Mouse (Mus musculus) retina, adult 2 months (tissue): ENCODE measurements around the gene Reck.
A peak's percentile ranks its signal among the peaks of the same experiment; 100 is the strongest.

Experiments
- DNase-seq: peaks from one replicate; pipeline ENCODE4 v3.0.0-alpha.2; 2012; ENCODE audit warnings: low read depth, low spot score

Gene Reck

GRCm38 (mm10) chr4:43969373-43969772 lies 94.0 kb downstream of the Reck start:
- DNase-seq = no peak

GRCm38 (mm10) chr4:43970393-43971330 lies 95.3 kb downstream of the Reck start:
- DNase-seq = no peak

DNA sequence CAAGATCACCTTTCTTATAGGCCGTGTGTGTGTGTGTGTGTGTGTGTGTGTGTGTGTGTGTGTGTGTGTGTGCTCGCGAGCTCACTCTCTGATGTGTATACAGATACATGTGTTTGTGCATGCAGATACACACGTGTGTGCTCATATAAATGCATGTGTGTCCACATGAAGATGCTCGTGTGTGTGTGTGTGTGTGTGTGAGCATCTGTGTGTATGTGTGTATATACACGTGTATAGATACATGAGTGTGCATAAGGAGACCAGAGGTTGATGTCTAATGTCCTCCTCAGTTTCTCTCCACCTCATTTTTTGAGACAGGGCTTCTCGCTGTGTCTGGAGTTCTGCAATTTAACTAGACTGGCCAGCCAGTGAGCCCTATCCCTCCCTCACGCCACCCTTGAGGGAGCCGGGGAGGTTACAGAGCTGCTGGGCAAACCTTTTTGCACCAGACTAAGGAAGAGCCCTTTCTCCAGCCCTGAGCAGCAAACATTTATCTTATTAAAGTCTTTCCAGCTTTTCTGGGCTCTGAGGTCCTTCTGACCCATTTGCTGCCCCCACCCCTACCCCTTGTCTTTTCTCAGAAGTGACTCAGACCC lies 96.3 kb downstream of the Reck start:
- no peak for DNase-seq

DNA sequence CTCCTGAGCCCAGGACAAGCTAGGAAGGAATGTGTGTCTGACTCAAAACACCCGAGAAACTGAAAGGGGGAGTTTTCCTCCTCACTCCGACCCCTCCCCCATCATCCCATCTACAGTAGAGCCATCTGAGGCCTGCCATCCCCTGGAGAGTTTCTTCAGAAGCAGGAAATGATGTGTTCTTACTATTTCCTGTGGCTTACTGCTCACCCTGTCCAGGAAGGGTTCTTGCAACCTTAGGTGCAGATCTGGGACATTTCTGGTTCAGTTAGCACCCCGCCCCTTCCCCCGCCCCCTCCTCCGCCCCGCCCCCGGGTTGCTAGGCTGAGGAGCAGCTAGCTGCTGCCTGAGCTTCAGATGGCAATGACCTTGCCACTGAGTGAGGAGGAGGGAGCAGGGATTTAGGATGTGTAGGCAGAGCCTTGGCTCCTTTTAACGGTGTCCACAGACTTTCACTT lies 96.8 kb downstream of the Reck start:
- no peak for DNase-seq

DNA sequence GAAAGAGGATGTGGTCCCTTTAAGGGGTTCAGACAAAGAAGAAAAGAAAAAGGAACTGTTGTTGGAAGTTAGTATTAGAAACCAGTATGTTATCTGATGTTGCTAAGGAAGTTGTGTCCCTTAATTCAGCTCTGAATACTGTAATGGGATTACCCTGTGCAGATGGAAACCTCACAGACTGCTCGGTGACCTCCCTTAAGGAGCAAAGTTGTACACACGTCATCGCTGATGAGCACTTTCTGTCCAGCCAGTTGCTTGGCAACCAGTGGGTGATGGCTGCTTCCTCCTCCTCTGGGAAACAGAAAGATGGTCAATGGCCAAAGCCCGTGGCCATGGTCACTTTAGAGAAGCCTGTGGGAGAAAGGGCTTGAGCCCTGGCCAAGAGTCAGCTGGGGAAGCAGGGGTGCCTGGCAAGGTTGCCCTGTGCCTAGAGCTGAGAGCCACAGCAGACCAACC lies 98.2 kb downstream of the Reck start:
- DNase-seq = no peak

- no peak for DNase-seq
Observed at GRCm38 (mm10) chr4:43974914-43975616, 99.7 kb downstream of the Reck start.

GRCm38 (mm10) chr4:43976223-43976740 lies 101.0 kb downstream of the Reck start:
- DNase-seq = no peak

- DNase-seq = no peak
Observed at GRCm38 (mm10) chr4:43978521-43979443, 103.5 kb downstream of the Reck start.

GRCm38 (mm10) chr4:43979746-43980145 lies 104.4 kb downstream of the Reck start:
- no peak for DNase-seq

- no peak for DNase-seq
Observed at GRCm38 (mm10) chr4:43980236-43980635, 104.9 kb downstream of the Reck start.

DNA sequence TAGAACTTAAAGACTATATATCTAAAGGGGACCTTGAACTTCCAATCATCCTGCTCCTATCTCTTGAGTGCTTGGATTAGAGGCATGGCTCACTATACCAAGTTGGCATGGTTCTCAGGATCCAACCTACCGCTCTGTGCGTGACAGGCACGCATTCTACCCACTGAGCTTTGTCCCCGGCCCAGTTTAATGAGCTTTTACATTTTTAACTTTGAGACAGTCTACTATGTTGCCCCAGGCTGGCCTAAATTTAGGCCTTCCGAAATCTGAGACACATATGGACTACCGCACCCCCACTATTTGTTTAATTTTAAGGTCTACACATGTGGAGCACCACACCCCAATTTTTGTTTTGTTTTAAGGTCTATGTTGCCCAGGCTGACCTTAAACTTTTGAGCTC lies 105.5 kb downstream of the Reck start:
- no peak for DNase-seq

DNA sequence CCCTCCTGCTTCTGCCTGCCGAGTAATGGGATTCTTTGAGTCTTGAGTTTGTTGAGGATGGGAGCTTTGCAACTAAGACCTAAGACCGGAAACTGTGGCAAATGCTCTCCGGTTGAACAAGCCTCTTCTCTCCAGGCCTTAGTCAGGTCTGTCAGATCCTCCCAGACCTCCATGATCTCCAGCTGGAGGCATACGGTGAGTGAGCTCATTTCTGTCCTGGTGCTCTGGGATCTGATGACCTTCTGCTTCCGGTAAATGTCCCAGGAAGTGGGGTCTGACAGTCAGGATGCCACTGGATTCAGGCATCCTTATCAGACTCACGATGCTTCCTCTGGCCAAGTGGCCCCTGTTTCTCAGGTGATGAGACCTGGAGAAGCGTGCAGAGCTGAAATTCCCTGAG lies 105.9 kb downstream of the Reck start:
- no peak for DNase-seq

DNA sequence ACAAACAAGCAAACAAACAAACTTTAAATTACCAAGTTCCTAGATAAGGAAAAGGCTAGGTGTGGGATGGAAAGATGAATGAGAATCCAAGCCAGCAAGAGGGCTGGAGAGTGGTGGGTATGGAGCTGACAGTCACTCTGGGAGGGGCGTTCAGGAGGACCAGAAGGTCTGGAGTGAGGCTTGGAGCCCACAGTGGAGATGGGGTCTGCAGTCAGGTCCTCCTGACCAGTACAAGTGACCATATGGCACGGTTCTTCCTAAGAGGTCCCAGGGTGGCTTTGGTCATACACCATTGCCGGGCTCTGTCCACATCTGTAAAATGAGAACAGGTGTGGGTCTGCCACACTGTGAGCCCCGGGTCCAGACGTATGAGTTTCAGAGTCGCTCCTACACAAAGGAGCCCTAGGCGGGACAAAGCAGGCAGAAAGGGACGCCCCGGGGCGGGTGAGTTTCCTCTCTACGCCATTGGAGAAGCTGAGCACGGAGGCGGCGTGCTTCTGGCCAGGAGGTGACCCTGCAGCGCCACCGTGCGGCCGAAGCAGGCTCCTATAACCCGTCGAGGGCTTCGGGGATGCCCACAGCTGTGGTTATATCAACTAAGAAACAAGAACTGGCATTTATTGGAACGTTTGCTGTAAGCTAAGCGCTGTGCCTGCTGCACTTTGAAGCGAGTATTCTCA lies 106.9 kb downstream of the Reck start:
- peak; percentile 63 for DNase-seq

DNA sequence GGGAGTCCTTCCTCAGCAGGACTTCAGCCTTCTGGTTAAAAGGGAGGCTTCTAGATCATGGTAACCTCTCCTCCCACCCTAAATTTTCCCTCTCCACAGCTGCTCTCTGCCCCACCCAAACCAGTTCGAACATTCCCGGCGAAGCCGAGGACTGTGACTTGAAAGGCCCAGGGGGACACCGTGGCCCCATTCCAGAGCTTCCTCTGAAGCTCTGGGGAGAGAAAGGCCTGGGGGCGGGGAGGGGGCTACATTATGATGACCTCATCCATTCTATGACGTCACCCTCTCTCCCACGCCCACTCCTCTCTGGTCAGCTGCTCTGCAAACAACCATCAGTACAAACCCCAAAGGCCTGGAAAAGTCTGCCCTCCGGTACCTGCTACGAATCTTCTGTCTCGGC lies 107.9 kb downstream of the Reck start, which contains the start of gene Ccin:
Gene Ccin (plus strand): TSS at position 303 of the 400 bp plus-strand sequence.
- DNase-seq = no peak

DNA sequence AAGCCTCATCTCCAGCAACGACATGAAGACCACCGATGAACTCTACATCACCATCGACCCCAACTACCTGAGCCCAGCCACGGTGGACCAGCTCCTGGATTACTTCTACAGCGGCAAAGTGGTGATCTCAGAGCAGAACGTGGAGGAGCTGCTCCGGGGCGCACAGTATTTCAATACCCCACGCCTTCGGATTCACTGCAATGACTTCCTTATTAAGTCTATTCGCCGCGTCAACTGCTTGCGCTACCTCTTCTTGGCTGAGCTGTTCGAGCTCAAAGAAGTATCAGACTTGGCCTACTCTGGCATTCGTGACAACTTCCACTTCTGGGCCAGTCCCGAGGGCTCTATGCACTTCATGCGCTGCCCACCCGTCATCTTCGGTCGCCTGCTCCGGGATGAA lies 108.4 kb downstream of the Reck start:
- no peak for DNase-seq

DNA sequence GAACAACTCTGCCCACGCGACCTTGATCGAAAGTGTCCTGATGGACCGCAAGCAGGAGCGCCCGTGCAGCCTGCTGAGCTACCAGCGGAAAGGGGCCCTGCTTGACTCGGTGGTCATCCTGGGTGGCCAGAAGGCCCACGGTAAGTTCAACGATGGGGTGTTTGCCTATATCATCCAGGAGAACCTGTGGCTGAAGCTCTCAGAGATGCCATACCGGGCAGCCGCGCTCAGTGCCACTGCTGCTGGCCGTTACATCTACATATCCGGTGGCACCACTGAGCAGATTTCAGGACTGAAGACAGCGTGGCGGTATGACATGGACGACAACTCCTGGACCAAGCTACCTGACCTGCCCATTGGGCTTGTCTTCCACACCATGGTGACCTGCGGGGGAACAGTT lies 109.0 kb downstream of the Reck start:
- no peak for DNase-seq

- DNase-seq = no peak
Observed at GRCm38 (mm10) chr4:43988976-43989375, 113.6 kb downstream of the Reck start.

DNA sequence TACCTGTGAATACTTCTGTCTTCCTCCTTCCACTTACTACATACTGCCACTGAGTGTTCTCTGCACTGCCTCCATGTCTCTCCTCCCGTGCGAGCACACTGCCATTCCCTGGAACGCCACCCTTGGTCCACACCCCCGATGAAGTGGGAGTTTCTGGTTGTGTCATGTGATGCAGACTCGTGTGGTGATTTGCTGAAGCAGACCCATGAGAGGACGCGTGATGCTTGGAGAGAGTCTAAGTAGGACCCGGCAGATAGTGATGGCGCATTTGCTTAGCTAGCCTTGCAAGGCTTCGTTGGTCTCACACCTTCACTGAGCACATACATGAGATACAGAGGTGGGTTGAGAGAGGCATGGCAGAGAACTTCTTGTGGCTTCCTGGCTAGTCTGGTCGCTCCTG lies 117.7 kb downstream of the Reck start:
- no peak for DNase-seq

DNA sequence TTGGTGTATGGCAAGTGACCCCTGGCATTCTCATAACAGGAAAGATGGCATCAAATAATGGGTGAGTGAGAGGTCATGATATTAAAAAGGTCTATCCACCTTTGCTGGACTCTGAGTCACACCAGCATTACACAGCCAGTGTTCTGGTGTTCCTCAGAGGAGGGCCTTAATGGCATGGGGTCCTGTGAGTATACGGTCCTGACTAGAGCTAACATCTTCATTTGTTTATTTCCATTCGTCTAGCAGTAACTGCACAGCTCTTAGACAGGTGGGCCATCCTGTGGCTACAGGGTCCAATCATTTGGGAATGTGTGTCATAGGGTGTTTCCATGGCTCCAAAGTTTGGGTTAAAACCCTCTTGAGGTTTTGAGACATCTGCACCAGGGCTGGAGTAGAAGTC lies 119.0 kb downstream of the Reck start:
- no peak for DNase-seq
